Mouse (Mus musculus) hindbrain, postnatal 0 days (tissue): ENCODE measurements around the gene Ano2. TPM values are rescaled to one million over a fixed set of nuclear protein-coding genes. Genes with fewer than 3 reads are reported as not detected.

Source experiments
- ATAC-seq: fragments of 200-750 bp; cut with Nextera tagmentation; 2 replicates; pipeline ENCODE4 v1.8.0; 2017; ENCODE audit warnings: mild to moderate bottlenecking, moderate TSS enrichment, moderate library complexity
- DNase-seq: peaks from one replicate; pipeline ENCODE4 v3.0.0-alpha.2; 2015; ENCODE audit warnings: low spot score
- H3K27ac ChIP-seq: fragments of 300-500 bp; sonication (generic); 2 replicates; pipeline ENCODE4 v1.5.1; 2014; ENCODE audit warnings: mild to moderate bottlenecking
- H3K27me3 ChIP-seq: fragments of 300-500 bp; sonication (generic); 2 replicates; pipeline ENCODE4 v1.6.1; 2014; ENCODE audit warnings: low read length, mixed read lengths; ENCODE audit not compliant: insufficient read depth
- H3K36me3 ChIP-seq: fragments of 300-500 bp; sonication (generic); 2 replicates; pipeline ENCODE4 v1.6.1; 2014; ENCODE audit warnings: low read length, mixed read lengths; ENCODE audit not compliant: insufficient read depth
- H3K4me1 ChIP-seq: fragments of 300-500 bp; sonication (generic); 2 replicates; pipeline ENCODE4 v1.6.1; 2014; ENCODE audit warnings: antibody characterized with exemption, low read length, mixed read lengths; ENCODE audit not compliant: insufficient read depth
- H3K4me2 ChIP-seq: fragments of 300-500 bp; sonication (generic); 2 replicates; pipeline ENCODE4 v1.6.1; 2014; ENCODE audit warnings: low read depth, mild to moderate bottlenecking, low read length, moderate library complexity, mixed read lengths
- H3K4me3 ChIP-seq: fragments of 300-500 bp; sonication (generic); 2 replicates; pipeline ENCODE4 v1.5.1; 2014; ENCODE audit warnings: low read length
- H3K9ac ChIP-seq: fragments of 300-500 bp; sonication (generic); replicated peaks from 2 replicates; pipeline ENCODE4 v1.6.1; 2014; ENCODE audit warnings: mild to moderate bottlenecking, low read length, moderate library complexity, mixed read lengths
- H3K9me3 ChIP-seq: fragments of 300-500 bp; sonication (generic); 2 replicates; pipeline ENCODE4 v1.6.1; 2016; ENCODE audit warnings: low read length, mixed read lengths
- CTCF ChIP-seq: IDR thresholded peaks from 2 replicates; pipeline ENCODE4 v1.5.1; 2016; ENCODE audit warnings: antibody characterized with exemption, control low read depth, low read depth
- WGBS: fragments of 180-500 bp; shearing (Covaris S2); extraction: QIAGEN DNeasy Blood & Tissue Kit; methylation state at CpG from one replicate; pipeline ENCODE4 v1.1.7; 2014; 5-methylcytosine and 5-hydroxymethylcytosine counted together
- polyA plus RNA-seq: library from polyadenylated mRNA; unstranded; fragments of >200 nt; fragmentation: Nextera tagmentation; extraction: Ambion mirVana; gene quantifications from 2 replicates; pipeline ENCODE4 v1.2.1, GENCODE M21; 2015
- total RNA-seq: library from RNA; depleted of rRNA; stranded (reverse); fragments of >200 nt; gene quantifications from 2 replicates; pipeline ENCODE4 v1.2.3, GENCODE M21; 2014

Ano2 gene
- total and polyA plus RNA-seq, 2 experiments from 2014 or later: 1.1 to 5.1 TPM

DNA sequence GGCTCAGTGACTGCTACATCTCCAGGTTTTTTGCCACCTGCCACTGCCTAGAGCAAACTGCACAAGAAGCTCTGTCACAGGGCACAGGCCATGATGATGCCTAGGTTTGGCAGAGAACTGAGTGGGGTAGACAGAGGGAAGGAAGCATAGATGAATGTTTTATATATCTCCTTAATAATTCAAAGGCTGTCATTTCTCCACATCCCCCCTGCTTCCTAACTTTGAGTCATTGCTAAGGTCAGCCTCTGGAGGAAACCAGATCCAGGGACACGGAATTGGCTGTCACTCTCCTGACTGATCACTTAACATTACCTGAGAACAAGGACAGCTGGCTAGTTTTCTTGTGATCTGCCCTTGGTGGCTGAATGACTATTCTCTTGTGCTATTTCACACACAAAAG, 2.2 kb upstream of the Ano2 start:
- DNase-seq: no peak
- no peak overlapping the region for H3K27ac ChIP-seq
- H3K4me2 ChIP-seq: no peak overlapping the region
- ATAC-seq: no peak
- no peak overlapping the region for H3K9ac ChIP-seq
- no peaks in the 10 kb centered on the region for H3K9me3 ChIP-seq
- no peaks in the 10 kb centered on the region for H3K4me1 ChIP-seq
- no peaks in the 10 kb centered on the region for H3K27me3 ChIP-seq
- TF ChIP-seq CTCF: no peak
- WGBS: 62% methylated on average over 1 of the region's 1 CpGs
- no peaks in the 10 kb centered on the region for H3K36me3 ChIP-seq
- H3K4me3 ChIP-seq: no peak overlapping the region

DNA sequence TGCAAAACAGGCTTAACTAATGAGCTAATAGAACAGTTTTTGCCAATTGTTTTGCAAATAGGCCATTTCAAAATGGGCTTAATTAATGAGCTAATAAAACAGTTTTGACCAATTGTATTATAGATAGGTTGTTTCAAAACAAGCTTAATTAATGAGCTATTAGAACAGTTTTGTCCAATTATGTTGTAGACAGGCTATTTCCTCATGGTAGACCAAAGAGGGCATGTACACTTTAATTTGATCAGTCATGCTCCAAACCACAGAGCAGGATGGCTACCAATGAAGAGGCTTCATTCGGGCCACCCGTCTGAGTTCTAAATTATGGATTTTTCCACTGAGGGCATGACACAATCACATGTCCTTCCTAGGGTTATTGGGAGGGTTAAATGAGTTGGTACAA, 10.9 kb downstream of the Ano2 start:
- 69% methylated on average over 2 of the region's 2 CpGs for WGBS
- Histone ChIP-seq H3K27me3 (no peaks in the 10 kb centered on the region), H3K4me3 (no peak overlapping the region), H3K9me3 (no peaks in the 10 kb centered on the region), H3K9ac (no peak overlapping the region), H3K36me3 (no peaks in the 10 kb centered on the region), H3K27ac (no peak overlapping the region), H3K4me2 (no peak overlapping the region), H3K4me1 (no peaks in the 10 kb centered on the region)
- no peak for TF ChIP-seq CTCF
- no peak for ATAC-seq
- no peak for DNase-seq

DNA sequence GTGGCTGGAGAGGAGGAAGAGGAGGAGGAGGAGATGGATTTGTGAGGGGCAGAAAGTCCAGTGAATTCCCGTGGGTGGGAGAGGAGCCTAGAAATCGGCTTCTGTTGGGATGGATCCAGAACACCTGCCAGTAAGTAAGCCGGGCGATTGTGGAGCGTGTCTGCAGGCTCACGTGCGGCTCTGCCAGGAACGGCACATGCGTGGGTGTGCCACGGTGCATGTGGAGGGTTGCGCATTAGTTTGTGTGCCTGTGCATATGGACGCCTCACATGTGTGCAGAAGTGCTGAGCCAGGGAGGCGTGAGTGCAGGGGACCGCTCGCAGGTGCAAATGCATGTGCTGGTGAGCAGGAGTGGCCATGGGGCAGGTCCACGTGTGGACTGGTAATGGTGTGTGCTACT, 21.0 kb downstream of the Ano2 start:
- DNase-seq: no peak

DNA sequence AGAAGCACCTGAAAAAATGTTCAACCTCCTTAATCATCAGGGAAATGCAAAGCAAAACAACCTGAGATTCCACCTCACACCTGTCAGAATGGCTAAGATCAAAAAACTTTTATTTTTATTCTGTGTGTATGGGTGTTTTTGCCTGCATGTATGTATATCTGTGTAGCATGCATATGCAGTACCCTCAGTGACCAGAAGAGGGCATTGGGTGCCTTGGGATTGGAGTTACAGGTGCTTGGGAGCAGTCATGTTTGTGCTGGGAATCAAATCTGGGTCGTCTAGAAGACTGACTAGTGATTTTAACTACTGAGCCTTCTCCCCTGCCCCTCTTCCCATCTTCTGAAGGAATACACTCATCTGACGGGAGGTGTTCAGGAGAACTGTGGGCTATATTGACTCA, 36.2 kb downstream of the Ano2 start:
- H3K27me3 ChIP-seq: no peaks in the 10 kb centered on the region
- no peaks in the 10 kb centered on the region for H3K36me3 ChIP-seq
- H3K4me1 ChIP-seq: no peaks in the 10 kb centered on the region
- no peak overlapping the region for H3K9ac ChIP-seq
- no peak overlapping the region for H3K4me3 ChIP-seq
- no peaks in the 10 kb centered on the region for H3K9me3 ChIP-seq
- 91% methylated on average over 2 of the region's 2 CpGs for WGBS
- peak; percentile 34 for TF ChIP-seq CTCF
- ATAC-seq (no peak), DNase-seq (no peak)
- no peak overlapping the region for H3K4me2 ChIP-seq
- no peak overlapping the region for H3K27ac ChIP-seq

More for the DNA sequence above, 21.0 kb downstream of the Ano2 start:
- no peak for TF ChIP-seq CTCF
- Histone ChIP-seq H3K4me2 (no peak overlapping the region), H3K4me1 (no peaks in the 10 kb centered on the region), H3K9ac (no peak overlapping the region), H3K4me3 (no peak overlapping the region), H3K9me3 (no peaks in the 10 kb centered on the region), H3K36me3 (no peaks in the 10 kb centered on the region), H3K27me3 (no peaks in the 10 kb centered on the region), H3K27ac (no peak overlapping the region)
- no peak for ATAC-seq
- WGBS: 71% methylated on average over 16 of the region's 16 CpGs

DNA sequence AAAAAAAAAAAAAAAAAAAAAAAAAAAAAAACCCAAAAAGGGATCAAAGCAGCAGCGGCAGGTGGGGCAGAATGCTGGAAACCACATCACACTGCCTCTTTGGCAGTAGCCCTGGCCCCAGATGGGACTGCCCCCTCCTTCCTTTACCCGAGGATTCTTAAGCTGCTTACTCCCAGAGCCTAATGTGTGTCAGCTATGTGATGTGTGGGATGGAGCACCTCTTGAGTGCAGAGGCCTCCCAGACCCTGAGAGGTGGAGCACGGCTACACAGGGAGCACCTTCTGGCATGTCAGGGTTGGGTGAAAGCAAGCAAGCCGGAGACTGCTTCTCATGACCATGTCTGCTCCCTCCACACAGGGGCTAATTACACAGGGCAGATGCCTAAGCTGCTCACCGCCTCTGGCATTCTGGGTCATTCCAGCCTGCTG, 37.3 kb downstream of the Ano2 start:
- Histone ChIP-seq H3K27ac (no peak overlapping the region), H3K9ac (no peak overlapping the region), H3K4me1 (no peaks in the 10 kb centered on the region), H3K4me3 (no peak overlapping the region), H3K4me2 (no peak overlapping the region), H3K9me3 (no peaks in the 10 kb centered on the region), H3K36me3 (no peaks in the 10 kb centered on the region), H3K27me3 (no peaks in the 10 kb centered on the region)
- no peak for TF ChIP-seq CTCF
- DNase-seq (peak; percentile 53), ATAC-seq (peak; percentile 78)
- 56% methylated on average over 5 of the region's 5 CpGs for WGBS

DNA sequence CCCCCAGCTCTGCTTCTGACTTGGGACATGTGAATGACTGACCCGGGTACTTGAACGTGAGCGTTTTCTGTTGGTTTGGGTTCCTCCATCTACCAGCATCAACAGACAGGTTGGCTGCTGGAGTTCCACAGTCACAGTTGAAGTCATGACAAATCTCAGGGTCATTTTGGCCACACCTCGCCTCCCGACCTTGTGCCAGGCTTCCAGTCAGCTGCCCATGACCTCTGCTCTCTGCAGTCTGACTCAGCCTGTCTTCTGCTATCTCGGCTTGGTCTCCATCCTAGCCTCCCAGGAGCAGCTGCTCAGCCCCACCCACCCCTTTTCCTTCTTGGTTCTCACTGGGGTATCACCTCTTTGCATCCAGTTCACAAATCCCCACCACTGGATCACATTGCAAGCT, 39.3 kb downstream of the Ano2 start:
- WGBS: 86% methylated on average over 6 of the region's 6 CpGs
- H3K36me3 ChIP-seq: no peaks in the 10 kb centered on the region
- H3K27me3 ChIP-seq: no peaks in the 10 kb centered on the region
- DNase-seq: no peak
- H3K27ac ChIP-seq: no peak overlapping the region
- H3K9me3 ChIP-seq: no peaks in the 10 kb centered on the region
- H3K4me1 ChIP-seq: no peaks in the 10 kb centered on the region
- no peak overlapping the region for H3K9ac ChIP-seq
- H3K4me3 ChIP-seq: no peak overlapping the region
- TF ChIP-seq CTCF: no peak
- no peak for ATAC-seq
- no peak overlapping the region for H3K4me2 ChIP-seq

DNA sequence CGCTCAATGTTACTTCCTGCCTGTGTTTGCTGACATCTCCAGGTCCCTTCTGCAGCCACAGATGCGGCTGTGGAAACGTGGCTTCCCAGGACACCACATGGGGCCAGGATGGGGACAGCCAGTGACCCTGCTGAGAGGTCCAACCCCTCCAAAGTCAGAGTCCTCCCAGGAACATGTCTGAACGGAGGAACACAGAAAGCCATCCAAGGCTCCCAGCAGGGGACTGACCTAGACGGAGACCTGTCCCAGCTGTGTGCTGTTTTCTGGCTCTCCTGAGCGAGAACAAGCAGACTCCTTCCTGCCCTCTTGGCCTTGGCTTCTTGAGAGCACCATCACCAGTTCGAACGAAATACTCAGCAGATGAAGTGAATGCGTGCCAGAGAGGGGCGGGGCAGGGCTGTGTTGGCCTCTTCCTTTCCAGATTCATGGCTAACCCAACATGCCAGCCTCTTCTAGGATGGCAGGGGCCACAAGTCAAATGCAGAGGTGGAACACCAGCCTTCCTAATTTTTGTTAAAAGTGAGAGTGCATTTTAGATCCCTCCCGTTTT, 39.8 kb downstream of the Ano2 start:
- Histone ChIP-seq H3K4me3 (no peak overlapping the region), H3K4me1 (no peaks in the 10 kb centered on the region), H3K4me2 (no peak overlapping the region), H3K27ac (no peak overlapping the region), H3K27me3 (no peaks in the 10 kb centered on the region), H3K9ac (no peak overlapping the region), H3K36me3 (no peaks in the 10 kb centered on the region), H3K9me3 (no peaks in the 10 kb centered on the region)
- ATAC-seq: no peak
- 56% methylated on average over 11 of the region's 11 CpGs for WGBS
- DNase-seq: peak; percentile 9
- no peak for TF ChIP-seq CTCF
